Mouse (Mus musculus) adrenal gland, postnatal 10 days (tissue): Measurements from ENCODE around the gene Hdac7. TPM values are rescaled to one million over a fixed set of nuclear protein-coding genes. Genes with fewer than 3 reads are reported as not detected.
A peak's percentile ranks its signal among the peaks of the same experiment; 100 is the strongest.

Experiments used
- DNase-seq: peaks from one replicate; pipeline ENCODE4 v3.0.0; 2021; ENCODE audit warnings: mixed read lengths
- total RNA-seq, 2 experiments: library from RNA; stranded (reverse); gene quantifications; 2 replicates each; pipeline ENCODE4 v1.2.3; 2021

Hdac7 gene
- total RNA-seq, 2 experiments from 2014 or later, result 50.4 to 76.7 TPM

- DNase-seq, result no peak
Measured at GRCm38 (mm10) chr15:97766594-97767279, 77.6 kb downstream of the Hdac7 start.

DNA sequence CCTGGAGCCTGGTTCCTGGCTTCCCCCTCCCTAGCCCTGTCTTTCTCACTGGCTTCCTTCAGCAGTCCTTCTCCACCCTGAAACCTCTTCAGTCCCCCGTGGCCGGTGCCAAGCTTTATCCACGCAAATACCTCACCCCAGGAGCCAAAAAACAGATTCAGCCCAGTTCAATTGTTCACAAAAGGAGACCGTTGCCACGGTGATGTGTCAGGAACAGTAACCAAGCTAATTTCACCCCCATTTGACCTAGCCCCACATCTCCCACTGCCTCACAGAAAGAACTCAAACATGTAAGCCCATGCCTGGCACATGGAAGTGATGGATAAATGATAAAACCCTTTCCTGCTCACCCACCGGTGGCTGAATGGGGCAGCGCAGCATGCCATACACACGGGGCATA is 78.1 kb downstream of the Hdac7 start:
- no peak for DNase-seq

GRCm38 (mm10) chr15:97765090-97765794 is 79.1 kb downstream of the Hdac7 start:
- no peak for DNase-seq

DNA sequence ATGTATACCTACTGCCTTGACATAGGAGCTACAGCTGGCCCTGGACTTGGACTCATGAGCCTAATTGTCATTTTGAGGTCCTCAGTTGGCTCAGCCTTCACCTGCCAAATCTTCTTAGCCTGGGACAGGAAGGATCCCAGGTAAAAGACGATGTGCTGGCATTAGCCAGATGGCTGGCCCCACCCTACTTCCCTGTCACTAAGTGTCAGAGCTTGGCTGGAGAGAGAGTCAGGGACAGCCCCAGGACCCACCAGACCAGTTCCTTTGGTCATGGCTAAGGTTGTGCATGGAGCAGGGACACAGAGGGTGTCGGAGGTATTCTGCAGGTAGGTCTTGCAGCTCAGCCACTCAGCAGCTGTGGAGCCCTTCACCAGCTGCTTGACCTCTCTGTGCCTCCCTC is 79.8 kb downstream of the Hdac7 start:
- no peak for DNase-seq

GRCm38 (mm10) chr15:97763256-97764049 is 80.8 kb downstream of the Hdac7 start:
- no peak for DNase-seq

DNA sequence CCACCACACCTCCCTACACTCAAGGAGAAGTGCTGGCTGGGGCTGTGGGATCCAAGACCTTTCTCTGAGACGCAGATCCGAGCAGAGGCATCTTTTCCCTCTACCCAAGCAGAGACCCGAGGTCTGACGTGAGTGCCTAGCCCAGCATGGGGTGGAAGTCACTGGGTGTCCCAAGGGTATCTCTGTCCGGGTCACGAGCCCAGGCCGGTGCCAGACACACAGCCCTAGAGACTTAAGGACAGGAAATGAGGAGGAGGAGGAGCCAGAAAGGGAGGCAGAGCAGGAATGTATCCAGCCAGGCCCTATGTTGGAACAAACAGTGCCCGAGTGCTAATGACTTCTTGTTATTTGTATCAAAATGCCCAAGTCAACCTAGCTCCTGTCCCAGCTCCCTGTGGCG is 81.6 kb downstream of the Hdac7 start:
- DNase-seq, result peak; percentile 57

- no peak for DNase-seq
Measured at GRCm38 (mm10) chr15:97761438-97761837, 82.9 kb downstream of the Hdac7 start.

GRCm38 (mm10) chr15:97760952-97761351 is 83.3 kb downstream of the Hdac7 start:
- no peak for DNase-seq

- DNase-seq, result no peak
Measured at GRCm38 (mm10) chr15:97760006-97760405, 84.3 kb downstream of the Hdac7 start.

DNA sequence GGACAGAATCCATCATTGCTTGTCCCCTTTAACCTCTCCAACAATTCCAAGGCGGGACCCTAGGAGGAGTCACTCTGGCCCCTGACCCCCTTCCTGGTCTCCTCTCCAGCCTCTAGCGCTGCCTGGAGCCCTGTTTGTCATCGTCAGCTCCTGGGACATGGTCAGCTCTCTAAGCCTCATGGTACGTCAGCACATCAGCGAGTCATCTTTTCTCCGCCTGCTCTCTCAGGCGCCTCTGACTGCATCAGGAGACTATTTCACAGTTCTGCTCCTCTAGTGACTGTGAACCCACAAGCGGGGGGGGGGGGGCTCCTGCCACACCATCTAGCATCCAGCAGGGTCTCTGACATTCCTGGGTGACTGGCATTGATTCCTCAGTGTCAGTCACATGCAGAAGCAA is 88.9 kb downstream of the Hdac7 start:
- DNase-seq, result no peak

DNA sequence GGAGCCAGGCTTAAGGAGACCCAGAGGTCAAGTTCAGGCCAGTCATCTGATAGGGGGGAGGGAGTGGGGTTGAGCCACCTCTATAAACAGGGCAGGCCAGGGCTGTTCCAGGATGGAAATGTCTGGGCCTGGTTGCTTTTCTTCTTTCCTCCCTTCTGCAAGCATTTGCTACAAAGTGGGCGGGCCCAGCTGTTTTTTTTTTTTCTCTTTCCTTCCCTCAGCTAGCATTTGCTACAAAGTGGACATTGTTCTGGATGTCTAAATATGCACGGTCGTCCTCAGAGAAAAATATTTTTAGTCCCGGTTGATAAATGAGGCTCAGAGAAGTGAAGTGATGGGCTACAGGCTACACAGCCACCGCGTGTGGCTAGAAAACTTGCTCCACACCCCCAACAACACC is 89.8 kb downstream of the Hdac7 start:
- no peak for DNase-seq

DNA sequence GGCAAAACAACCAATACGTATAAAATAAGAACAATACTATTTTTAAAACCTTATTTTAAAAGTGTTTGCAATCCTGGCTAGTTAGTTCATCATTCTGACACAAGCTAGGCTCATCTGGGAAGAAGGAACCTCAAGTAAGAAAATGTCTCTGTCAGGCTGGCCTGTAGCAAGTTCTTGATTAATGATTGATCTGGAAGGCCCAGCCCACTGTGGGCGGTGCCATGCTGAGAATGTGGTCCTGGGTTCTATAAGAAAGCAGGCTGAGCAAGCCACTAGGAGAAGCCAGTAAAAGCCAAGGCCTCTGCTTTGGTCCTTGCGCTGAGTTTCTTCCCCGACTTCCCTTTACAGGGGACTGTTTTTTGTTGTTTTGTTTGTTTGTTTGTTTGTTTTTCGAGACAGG is 91.8 kb downstream of the Hdac7 start:
- no peak for DNase-seq

DNA sequence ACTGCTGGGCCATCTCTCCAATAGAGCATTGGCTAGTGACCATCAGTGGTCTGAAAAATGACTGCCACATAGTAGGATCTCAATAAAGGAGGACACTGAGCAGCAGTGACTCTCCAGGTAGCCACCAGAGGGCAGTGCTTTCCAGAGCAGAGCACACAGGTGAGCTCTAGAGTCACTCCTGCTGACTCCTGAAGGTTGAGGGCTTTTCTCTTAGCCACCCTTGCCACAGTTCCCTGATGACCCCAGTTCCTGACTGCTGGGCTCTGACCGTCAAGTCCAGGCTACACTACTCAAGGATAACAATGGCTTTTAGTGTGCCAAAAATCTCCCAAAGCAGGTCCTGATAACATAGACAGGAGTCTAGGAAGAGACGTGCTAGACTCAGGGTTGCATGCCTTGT is 92.6 kb downstream of the Hdac7 start:
- no peak for DNase-seq

DNA sequence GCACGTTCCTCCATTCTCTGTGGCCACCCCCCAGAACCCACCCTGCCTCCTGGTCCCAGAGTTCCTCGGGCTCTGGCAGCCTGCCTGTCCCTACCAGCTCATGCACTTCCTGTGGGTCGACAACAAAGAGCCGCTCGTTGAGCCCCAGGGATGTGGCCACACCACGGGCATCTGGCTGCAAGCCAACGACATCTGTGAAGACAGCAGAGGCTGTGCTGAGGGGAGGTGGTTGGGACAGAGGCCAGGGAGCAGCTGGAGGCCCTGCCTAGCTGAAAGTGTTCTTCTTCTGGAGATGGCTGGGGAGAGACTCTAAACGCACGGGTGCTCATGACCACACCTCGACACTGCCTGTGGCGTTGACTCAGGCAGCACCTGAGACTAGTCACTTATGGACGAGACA is 93.6 kb downstream of the Hdac7 start:
- peak; percentile 85 for DNase-seq

- DNase-seq, result no peak
Measured at GRCm38 (mm10) chr15:97749841-97750240, 94.5 kb downstream of the Hdac7 start.

- DNase-seq, result no peak
Measured at GRCm38 (mm10) chr15:97749397-97749796, 94.9 kb downstream of the Hdac7 start.

DNA sequence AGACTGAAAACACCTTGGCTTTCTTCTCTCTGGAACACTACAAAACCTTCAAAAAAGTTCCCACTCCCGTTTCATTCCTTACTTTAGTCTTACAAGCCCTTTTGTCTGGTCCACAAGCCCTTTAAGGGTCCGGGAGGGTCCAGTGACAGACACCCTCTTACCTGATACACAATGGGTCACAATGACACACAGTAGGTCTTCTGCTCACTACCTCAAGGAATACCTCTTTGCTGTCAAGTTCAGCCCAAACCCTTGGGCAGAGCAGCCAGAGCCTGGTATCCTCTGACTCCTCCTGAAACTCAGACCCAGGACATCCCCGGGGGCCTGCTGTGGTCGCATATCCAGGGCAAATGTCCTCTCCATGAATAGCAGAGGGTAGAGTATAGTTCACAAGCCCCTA is 95.3 kb downstream of the Hdac7 start:
- DNase-seq, result no peak

GRCm38 (mm10) chr15:97748309-97748708 is 96.0 kb downstream of the Hdac7 start:
- no peak for DNase-seq

- DNase-seq, result no peak
Measured at GRCm38 (mm10) chr15:97747486-97747885, 96.8 kb downstream of the Hdac7 start.

- no peak for DNase-seq
Measured at GRCm38 (mm10) chr15:97746748-97747147, 97.6 kb downstream of the Hdac7 start.

DNA sequence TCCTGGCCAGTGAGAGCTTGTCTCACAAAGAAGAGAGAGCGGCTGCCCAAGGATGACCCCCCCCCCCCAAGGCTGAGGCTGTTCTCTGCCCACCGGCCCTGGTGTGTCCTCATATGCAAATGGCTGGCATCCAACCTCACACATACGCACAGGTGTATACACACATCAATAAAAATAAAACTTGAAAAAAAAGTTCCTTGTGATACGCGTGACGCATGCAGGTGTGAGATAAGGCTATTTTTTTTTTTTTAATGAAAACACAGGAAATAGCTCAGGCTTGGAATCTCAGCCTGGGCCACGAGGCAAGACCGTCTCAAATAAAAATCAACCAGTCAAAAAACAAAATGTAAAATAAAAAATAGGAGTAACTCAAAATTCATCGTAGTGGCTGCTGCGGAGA is 98.0 kb downstream of the Hdac7 start:
- no peak for DNase-seq

DNA sequence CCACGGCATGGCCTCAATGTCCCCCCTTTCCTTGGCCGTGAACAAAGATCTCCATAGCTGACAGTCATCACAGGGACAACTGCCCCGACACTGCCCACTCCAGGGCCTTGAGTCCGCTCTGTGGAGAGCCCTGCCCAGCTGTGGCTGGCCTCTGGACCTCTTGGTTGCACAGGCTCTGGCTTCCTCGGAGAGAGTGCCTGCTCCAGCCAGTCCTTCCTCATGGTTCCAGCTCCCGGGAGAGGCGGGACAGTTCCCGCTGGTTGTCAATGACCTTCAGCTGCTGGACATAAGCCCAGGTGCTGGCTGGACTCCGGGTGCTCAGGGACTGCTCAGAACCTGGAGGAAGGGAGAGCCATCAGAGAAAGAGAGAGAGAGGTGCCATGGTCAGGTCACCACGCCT is 99.0 kb downstream of the Hdac7 start:
- peak; percentile 90 for DNase-seq

DNA sequence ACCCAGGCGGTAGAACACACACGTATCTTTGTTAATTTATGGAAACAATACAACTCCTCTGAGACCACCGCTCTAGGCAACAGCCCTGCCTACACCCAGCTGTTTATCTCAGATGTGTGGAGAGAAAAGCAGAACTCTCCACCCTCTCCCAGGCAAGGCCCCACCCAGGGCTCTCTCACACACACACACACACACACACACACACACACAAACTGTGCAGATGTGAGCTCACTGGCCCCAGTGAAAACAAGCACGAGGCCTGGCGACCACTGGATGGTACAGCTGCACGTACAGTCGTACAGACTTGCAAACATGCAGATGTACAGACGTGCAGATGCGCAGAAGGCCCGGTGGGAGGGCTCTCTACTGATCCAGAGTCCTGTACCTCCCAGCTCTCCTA is 99.4 kb downstream of the Hdac7 start:
- DNase-seq, result peak; percentile 42
